Mouse (Mus musculus): ENCODE data around the gene Fbxo39. TPM values are rescaled to one million over a fixed set of nuclear protein-coding genes. Genes with fewer than 3 reads are reported as not detected.

Fbxo39 gene
- polyA plus RNA-seq, 2 experiments: not detected

DNA sequence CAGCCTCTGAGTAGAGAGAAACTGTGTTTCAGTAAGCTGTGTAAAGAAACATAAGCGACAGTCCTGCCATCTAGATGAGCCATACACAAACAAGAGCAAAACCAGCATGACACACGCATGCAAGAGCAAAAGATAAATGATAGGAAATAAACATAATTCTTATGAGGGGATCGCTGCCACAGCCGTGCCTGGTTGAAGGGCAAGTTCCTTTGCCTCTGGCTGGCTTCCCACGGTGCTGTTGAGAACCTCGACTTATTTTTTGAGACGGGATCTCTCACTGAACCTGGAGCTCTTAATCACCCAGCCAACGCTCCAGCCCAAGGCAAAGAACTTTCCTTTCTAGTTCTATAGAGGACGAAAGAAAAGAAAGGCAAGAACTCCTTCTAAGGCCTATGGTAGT, 51.9 kb downstream of the Fbxo39 start:
- no peaks in the 10 kb centered on the region for H3K27me3 ChIP-seq (ENCODE audit: control insufficient read depth, insufficient read depth, low read length)
- H3K9me3 ChIP-seq (ENCODE audit: control insufficient read depth, low read length): no peaks in the 10 kb centered on the region
- 82% methylated on average over 9 of the region's 9 CpGs for WGBS
- no peak for TF ChIP-seq POLR2A (IDR thresholded peaks at IDR 0.05; ENCODE audit: borderline replicate concordance, extremely low read depth, insufficient read depth, insufficient read length)
- DNase-seq (ENCODE audit: low spot score) (no peak), ATAC-seq (ENCODE audit: low FRiP score, low read depth) (no peak)
- H3K27ac ChIP-seq (replicated peaks; ENCODE audit: low read depth, low read length): no peak overlapping the region
- H3K4me2 ChIP-seq (replicated peaks; ENCODE audit: low read depth, low read length, severe bottlenecking): no peak overlapping the region
- no peak overlapping the region for H3K4me3 ChIP-seq (replicated peaks; ENCODE audit: low read length)
- H3K36me3 ChIP-seq (ENCODE audit: control insufficient read depth, insufficient read depth, low read length): no peaks in the 10 kb centered on the region
- H3K9ac ChIP-seq (ENCODE audit: low read depth, low read length, severe bottlenecking): no peak overlapping the region
- no peaks in the 10 kb centered on the region; the same call in 1 of the 2 replicates for H3K4me1 ChIP-seq (ENCODE audit: control insufficient read depth, insufficient read depth, low read length)

- H3K9me3 ChIP-seq (ENCODE audit: control insufficient read depth, low read length): no peaks in the 10 kb centered on the region
- no peaks in the 10 kb centered on the region for H3K27me3 ChIP-seq (ENCODE audit: control insufficient read depth, insufficient read depth, low read length)
- no peaks in the 10 kb centered on the region for H3K36me3 ChIP-seq (ENCODE audit: control insufficient read depth, insufficient read depth, low read length)
- ATAC-seq (ENCODE audit: low FRiP score, low read depth) (no peak), DNase-seq (ENCODE audit: low spot score) (no peak)
- TF ChIP-seq POLR2A (IDR thresholded peaks at IDR 0.05; ENCODE audit: borderline replicate concordance, extremely low read depth, insufficient read depth, insufficient read length): no peak
- H3K4me1 ChIP-seq (ENCODE audit: control insufficient read depth, insufficient read depth, low read length): no peaks in the 10 kb centered on the region; the same call in 1 of the 2 replicates
- H3K9ac ChIP-seq (ENCODE audit: low read depth, low read length, severe bottlenecking): no peak overlapping the region
- H3K4me2 ChIP-seq (replicated peaks; ENCODE audit: low read depth, low read length, severe bottlenecking): no peak overlapping the region
- H3K27ac ChIP-seq (replicated peaks; ENCODE audit: low read depth, low read length): no peak overlapping the region
- no peak overlapping the region for H3K4me3 ChIP-seq (replicated peaks; ENCODE audit: low read length)
- 53% methylated on average over 11 of the region's 11 CpGs for WGBS
These were observed 53.9 kb downstream of the Fbxo39 start for GRCm38 (mm10) chr11:72367934-72368674.

Other genes starting within 250 kb of the Fbxo39 start
- gene Pitpnm3, start 178.7 kb upstream of the Fbxo39 start, polyA plus RNA-seq (2012; rRNA removed): 1.0 and 1.2 TPM in 2 replicates
- 0.28 and 0.40 TPM in 2 replicates for gene Pitpnm3, start 178.7 kb upstream of the Fbxo39 start, polyA plus RNA-seq (2014; fragmentation: Nextera tagmentation; extraction: Ambion mirVana)
- 1.7 and 2.4 TPM in 2 replicates for gene Gm43951, start 107.6 kb upstream of the Fbxo39 start, polyA plus RNA-seq (2012; rRNA removed)
- 0.12 TPM in 1 of 2 replicates, not detected in the other for gene Gm43951, start 107.6 kb upstream of the Fbxo39 start, polyA plus RNA-seq (2014; fragmentation: Nextera tagmentation; extraction: Ambion mirVana)
- 15.3 and 19.2 TPM in 2 replicates for gene 4933427D14Rik, start 107.0 kb upstream of the Fbxo39 start, polyA plus RNA-seq (2012; rRNA removed)
- 11.1 and 15.6 TPM in 2 replicates for gene 4933427D14Rik, start 107.0 kb upstream of the Fbxo39 start, polyA plus RNA-seq (2014; fragmentation: Nextera tagmentation; extraction: Ambion mirVana)
- 86.9 and 133 TPM in 2 replicates for gene Txndc17, start 106.9 kb upstream of the Fbxo39 start, polyA plus RNA-seq (2012; rRNA removed)
- 235 and 239 TPM in 2 replicates for gene Txndc17, start 106.9 kb upstream of the Fbxo39 start, polyA plus RNA-seq (2014; fragmentation: Nextera tagmentation; extraction: Ambion mirVana)
- gene Med31, start 98.9 kb upstream of the Fbxo39 start, polyA plus RNA-seq (2012; rRNA removed): 32.9 and 33.2 TPM in 2 replicates
- 39.0 and 46.2 TPM in 2 replicates for gene Med31, start 98.9 kb upstream of the Fbxo39 start, polyA plus RNA-seq (2014; fragmentation: Nextera tagmentation; extraction: Ambion mirVana)
- gene Slc13a5, start 47.2 kb upstream of the Fbxo39 start, polyA plus RNA-seq (2012; rRNA removed): 5.6 and 7.5 TPM in 2 replicates
- gene Slc13a5, start 47.2 kb upstream of the Fbxo39 start, polyA plus RNA-seq (2014; fragmentation: Nextera tagmentation; extraction: Ambion mirVana): 1.7 and 3.0 TPM in 2 replicates
- gene Xaf1, start 12.8 kb upstream of the Fbxo39 start, polyA plus RNA-seq (2012; rRNA removed): 1.1 and 2.9 TPM in 2 replicates
- 1.9 and 2.0 TPM in 2 replicates for gene Xaf1, start 12.8 kb upstream of the Fbxo39 start, polyA plus RNA-seq (2014; fragmentation: Nextera tagmentation; extraction: Ambion mirVana)
- 0.87 and 1.3 TPM in 2 replicates for gene Tekt1, start 48.0 kb downstream of the Fbxo39 start, polyA plus RNA-seq (2012; rRNA removed)
- gene Tekt1, start 48.0 kb downstream of the Fbxo39 start, polyA plus RNA-seq (2014; fragmentation: Nextera tagmentation; extraction: Ambion mirVana): 1.5 and 2.2 TPM in 2 replicates
- gene Smtnl2, start 97.3 kb downstream of the Fbxo39 start, polyA plus RNA-seq (2012; rRNA removed): 23.9 and 24.2 TPM in 2 replicates
- 31.9 and 33.2 TPM in 2 replicates for gene Smtnl2, start 97.3 kb downstream of the Fbxo39 start, polyA plus RNA-seq (2014; fragmentation: Nextera tagmentation; extraction: Ambion mirVana)
- gene Ggt6, start 121.1 kb downstream of the Fbxo39 start, polyA plus RNA-seq (2012; rRNA removed): 4.6 and 4.9 TPM in 2 replicates
- gene Ggt6, start 121.1 kb downstream of the Fbxo39 start, polyA plus RNA-seq (2014; fragmentation: Nextera tagmentation; extraction: Ambion mirVana): 4.8 and 5.9 TPM in 2 replicates
- 103 and 110 TPM in 2 replicates for gene Mybbp1a, start 126.9 kb downstream of the Fbxo39 start, polyA plus RNA-seq (2012; rRNA removed)
- 123 and 127 TPM in 2 replicates for gene Mybbp1a, start 126.9 kb downstream of the Fbxo39 start, polyA plus RNA-seq (2014; fragmentation: Nextera tagmentation; extraction: Ambion mirVana)
- 15.9 and 16.6 TPM in 2 replicates for gene Spns2, start 175.5 kb downstream of the Fbxo39 start, polyA plus RNA-seq (2012; rRNA removed)
- 5.9 and 6.3 TPM in 2 replicates for gene Spns2, start 175.5 kb downstream of the Fbxo39 start, polyA plus RNA-seq (2014; fragmentation: Nextera tagmentation; extraction: Ambion mirVana)
- 0.41 and 0.50 TPM in 2 replicates for gene Spns3, start 236.1 kb downstream of the Fbxo39 start, polyA plus RNA-seq (2012; rRNA removed)
- 0.62 and 0.68 TPM in 2 replicates for gene Spns3, start 236.1 kb downstream of the Fbxo39 start, polyA plus RNA-seq (2014; fragmentation: Nextera tagmentation; extraction: Ambion mirVana)

Measured in limb, embryonic 14.5 days (tissue).